Mouse (Mus musculus): Measurements from ENCODE around the gene Ces2b.
"Not testable (repeated sequence)": the region's sequence is repeated elsewhere in the genome, so short reads cannot be mapped to it uniquely, and the experiment has no call there.

The Ces2b gene

DNA sequence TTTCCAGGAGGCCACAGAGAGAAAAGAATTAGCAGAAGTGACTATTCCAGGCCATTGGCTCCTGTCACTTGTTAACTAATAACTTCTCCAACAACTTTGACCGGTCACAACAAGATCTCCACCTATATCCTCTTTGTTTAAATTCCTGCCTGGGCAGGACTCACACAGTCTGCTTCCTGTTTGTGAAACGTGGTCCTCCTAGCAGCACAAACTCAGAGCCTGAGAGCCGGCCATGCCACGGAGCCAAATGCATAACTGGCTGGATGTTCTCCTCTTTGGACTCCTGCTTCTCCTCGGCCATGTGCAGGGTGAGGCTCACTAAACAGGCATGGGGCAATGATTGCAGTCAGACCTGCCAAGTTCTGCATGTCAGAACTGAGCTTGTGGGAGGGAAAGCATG, at the start of gene Ces2b:
Ces2b (plus strand) TSS at position 133 of the 400 bp plus-strand sequence.
- DNase-seq (ENCODE audit: low read depth, low spot score) = no peak

DNA sequence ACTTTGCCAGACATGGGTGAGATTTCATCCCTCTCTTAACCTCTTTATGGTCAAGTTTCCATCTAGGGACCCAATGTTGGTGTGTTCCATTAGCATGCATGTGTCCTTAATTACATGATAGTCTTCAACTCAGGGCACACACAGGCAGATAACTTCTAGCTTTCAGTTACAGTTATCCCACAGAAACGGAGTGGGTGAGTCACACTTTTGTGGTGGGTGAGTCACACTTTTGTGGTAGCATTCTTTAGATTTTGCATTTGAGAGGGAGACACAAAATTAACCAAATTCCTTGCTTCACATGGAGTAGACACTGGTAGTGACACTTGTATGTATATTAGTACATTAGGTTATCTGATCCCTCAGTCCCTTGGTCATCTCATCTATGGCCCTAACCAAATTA, 44.3 kb upstream of the Ces2b start:
- peak; percentile 31 for DNase-seq (ENCODE audit: low read depth, low spot score)

DNA sequence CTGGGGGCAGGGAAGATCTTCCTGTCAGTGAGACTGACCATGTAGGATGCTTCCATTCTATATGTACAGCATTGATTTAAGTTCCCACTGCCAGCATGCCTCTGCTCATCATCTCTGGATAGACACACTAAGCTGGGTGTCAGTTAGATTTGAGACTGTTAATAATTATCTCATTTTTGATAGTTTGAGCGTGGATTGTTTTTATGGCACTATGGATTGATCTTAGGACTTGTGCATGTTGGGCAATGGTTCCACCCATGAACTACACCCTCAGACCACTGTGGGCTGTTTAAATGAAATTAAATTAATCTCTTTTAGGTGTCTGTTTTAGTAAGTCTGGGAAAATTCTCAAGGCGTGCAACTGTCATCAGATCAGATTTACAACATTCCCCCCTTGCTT, 42.4 kb upstream of the Ces2b start:
- DNase-seq (ENCODE audit: low read depth, low spot score) = no peak

DNA sequence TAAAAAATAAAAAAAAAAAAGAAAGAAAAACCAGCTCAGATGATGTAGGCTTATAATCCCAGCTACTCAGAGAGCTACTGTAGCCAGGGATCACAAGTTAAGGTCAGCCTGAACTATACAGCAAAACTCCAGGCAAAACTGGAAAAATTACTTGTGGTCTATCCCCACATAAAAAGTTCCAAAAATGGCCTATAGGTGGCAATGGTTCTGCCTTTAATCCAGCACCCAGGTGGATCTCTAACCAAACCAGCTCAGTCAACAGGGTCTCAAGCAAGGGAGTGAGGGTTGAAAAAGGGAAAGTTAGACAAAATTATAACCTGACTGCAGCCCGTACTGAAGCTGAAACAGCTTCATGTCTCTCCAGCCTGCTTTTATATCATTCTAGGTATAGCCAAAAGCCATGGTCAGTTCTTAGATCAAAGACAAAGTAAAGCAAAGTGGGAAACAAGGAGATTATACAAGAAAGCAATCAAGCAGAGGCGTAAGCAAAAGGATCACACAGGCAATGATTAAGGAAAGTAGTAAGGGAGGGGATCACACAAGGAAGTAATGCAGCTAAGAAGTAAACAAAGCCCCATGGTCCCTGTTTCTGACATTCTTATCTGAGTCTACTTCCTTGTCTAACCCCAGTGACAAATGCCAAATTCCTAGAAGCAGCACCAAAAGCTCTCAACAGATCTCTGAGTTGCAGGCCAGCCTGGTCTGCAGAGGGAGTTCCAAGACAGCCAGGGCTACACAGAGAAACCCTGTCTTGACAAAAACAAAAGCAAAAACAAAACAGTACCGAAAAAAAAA, 41.3 kb upstream of the Ces2b start:
- DNase-seq (ENCODE audit: low read depth, low spot score) = no peak

DNA sequence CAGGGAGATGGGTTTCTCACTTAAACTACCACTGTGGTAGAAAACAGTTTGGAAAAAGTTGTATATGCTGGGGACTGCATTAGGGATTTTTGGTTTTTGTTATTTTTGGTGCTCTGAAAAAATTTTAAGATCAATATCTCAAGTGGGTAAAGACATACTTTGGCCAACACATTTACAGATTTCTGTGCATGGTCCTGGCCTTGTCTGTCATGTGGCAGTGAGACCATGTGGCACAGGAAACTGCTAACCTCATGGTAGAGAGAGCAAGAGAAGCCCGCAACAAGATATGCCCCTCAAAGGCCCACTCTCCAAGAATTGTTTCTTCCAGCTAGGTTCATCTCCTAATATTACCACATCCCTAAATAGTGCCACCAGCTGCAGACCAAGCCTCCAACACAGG, 32.0 kb upstream of the Ces2b start:
- no peak for DNase-seq (ENCODE audit: low read depth, low spot score)

DNA sequence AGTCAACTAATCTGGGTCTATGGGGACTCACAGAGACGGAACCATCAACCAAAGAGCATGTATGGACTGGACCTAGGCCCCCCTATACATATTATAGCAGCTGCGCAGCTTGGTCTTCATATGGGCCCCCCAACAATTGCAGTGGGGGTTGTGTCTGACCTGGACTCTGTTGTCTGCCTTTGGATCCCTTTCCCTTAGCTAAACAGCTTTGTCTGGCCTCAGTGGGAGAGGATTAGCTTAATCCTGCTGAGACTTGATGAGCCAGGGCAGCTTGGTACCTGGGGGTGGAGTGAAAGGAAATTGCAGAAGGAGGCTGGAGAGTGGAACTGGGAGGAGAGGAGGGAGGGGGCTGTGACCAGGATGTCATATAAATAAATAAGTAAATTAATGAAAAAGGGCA, 25.2 kb upstream of the Ces2b start:
- DNase-seq (ENCODE audit: low read depth, low spot score) = no peak

DNA sequence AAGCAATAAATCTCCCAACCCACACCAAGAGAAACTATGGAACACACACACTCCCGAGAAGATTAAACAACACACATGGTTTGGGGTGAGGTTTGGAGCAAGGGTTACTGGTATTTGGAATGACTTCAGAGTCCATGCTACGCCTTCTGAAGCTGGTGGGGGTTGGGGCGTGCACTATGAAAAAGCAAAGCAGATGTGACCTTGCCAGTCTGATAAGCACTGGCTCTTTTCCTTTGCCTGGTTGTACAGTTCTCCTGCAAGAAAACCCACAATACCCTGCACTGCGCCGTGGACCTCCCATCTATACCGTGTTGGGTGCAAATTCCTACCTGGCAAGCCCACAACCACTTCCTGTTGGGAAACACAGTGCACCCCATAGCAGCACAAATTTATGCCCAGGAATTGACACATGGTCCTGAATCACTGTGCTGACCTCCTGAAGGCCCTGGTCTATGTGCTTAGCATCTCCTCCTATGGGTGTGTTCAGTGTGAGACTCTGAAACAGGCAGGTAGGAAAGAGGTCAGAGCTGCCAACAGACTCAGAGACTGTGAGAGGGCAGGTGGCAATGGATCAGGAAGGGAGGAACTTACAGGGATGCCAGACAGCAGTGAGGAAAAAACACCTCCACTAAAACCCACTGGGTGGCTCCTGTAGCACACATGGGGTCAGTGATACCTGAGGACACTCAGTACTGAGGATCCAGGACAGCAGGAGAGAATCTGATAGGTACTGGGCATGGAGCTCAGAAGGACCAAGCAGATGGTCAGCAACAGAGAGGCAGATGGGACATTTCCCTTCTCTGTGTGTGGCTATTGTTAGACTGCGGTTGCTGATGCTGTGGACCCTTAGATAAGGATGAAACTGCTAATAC, 22.6 kb upstream of the Ces2b start:
- no peak for DNase-seq (ENCODE audit: low read depth, low spot score)

DNA sequence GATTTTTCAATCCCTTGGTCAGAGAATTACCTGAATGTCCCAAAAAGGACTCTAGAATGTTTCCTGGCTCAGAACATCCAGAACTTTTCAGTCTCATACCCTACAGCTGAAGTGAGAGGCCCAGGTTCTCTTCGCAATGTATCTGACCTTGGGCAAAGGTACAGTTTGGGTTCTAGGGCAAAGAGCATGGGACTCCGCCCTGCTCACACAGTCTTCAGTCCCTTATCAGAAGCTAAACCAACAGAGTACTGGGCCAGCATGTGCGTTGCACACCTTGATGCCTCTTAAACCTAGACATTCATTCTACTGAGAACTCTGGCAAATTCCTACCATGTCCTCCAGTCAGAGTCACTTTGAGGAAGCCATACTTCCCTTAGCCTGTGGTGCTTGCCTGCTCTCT, 21.9 kb upstream of the Ces2b start:
- no peak for DNase-seq (ENCODE audit: low read depth, low spot score)

DNA sequence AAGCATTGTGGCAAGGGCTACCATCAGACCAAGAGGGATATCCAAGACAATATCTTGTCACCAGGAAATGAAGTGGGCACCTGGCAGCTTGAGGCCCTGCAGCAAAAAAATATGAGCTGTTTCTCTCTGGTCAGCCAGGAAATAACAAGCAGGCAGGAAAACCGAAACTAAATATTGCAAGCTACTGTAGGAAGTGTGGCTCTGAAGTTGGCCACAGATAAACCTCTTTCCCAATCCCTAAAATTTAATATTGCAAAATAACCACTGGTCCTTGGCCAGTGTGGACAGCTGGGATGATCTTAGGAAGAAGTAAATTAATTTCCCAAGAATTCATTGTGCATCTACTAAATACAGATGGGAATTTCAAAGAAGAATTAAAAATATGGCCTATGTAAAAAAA, 4.5 kb upstream of the Ces2b start:
- DNase-seq (ENCODE audit: low read depth, low spot score) = no peak

DNA sequence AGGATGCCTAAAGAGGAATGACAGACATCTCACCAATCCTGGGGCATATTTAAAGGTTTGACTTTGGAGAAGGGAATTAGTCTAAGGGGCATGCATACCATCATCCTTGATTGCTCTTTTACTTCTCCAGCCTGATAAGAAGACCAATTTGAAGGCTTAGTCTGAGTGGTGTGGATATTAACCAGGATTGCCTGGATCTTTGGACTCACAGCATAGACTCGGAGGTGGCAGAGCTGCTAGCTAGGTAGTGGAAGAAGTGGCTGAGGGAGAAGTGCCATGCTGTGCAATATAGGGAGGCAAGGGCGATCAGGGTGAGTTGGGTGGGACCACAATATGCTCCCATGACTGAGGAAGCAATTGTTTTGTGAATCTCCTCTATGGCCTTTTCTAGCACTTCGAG, 3.2 kb upstream of the Ces2b start:
- no peak for DNase-seq (ENCODE audit: low read depth, low spot score)

DNA sequence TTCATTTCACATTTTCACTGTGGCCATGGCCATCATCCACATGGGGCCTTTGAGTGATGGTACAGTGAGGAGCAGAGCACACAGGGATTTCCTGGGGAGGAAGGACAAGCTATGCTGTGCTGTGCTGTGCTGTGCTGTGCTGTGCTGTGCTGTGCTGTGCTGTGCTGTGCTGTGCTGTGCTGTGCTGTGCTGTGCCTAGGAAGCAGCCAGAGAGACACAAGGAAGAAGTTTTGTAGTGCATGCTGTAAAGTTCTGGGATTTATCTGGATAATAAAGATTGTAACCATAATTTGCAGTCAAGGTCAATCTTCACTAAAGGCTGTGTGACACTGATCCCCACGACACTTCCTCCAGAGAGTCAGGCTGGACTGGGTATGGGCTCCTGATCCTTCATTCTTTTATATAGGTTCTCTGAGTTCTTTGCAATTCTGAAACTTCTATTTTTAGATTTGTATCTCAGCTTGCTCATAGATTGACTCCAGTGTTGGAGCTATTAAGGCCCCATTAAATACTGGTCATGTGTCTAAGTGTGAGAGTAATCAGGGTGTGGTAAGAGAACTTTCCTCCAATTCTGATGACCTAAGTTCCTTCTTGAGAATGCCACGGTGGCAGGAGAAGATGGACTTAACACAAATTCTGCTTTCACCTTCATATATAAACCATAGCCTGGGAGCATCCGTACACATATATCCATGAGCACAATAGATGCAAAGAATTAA, 10.1 kb downstream of the Ces2b start:
- DNase-seq (ENCODE audit: low read depth, low spot score) = no peak

DNA sequence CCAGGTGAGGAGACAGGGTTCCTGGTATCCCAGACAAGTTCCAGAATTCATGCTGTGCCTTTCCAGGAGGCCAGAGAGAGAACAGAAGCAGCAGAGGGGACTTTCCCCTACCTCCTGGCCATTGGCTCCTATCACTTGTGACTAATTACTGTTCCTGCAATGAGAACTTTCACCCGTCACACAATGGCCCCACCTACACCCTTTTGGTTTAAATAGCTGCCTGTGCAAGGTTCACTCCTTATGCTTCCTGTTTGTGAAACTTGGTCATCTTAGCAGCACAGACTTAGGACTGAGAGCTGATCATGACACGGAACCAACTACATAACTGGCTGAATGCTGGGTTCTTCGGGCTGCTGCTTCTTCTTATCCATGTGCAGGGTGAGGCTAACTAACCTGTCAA, 15.5 kb downstream of the Ces2b start, which contains the start of gene Ces2c:
Ces2c (plus strand) TSS at position 238 of the 400 bp plus-strand sequence.
- DNase-seq (ENCODE audit: low read depth, low spot score) = no peak

DNA sequence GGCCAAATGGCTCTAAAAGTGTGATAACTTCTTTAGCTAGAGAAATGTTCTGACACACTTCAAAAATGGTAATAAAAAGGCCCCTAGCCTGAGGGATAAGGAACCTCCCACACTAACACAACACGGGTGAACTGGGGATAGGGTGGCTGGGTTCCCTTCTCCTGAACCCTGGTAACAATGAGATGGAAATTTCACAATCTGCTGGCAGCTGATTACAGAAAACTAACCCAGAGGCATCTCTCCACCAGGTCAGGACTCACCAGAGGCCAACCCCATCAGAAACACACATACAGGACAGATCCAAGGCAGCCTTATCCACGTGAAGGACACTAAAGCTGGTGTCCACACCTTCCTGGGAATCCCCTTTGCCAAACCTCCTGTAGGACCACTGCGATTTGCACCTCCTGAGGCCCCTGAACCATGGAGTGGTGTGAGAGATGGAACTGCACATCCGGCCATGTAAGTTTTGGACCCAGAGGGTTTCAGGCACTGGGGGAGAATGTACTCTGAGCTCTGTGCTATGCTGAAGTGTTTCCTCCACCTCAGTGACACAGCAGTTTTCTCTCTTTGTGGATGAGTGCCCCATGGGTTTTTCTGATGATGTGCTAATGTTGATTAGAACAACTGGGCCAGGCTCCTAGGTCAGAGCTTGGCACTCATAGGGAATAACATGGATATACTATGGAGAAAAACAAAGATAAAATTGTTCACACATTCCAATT, 16.5 kb downstream of the Ces2b start:
- DNase-seq (ENCODE audit: low read depth, low spot score) = no peak

DNA sequence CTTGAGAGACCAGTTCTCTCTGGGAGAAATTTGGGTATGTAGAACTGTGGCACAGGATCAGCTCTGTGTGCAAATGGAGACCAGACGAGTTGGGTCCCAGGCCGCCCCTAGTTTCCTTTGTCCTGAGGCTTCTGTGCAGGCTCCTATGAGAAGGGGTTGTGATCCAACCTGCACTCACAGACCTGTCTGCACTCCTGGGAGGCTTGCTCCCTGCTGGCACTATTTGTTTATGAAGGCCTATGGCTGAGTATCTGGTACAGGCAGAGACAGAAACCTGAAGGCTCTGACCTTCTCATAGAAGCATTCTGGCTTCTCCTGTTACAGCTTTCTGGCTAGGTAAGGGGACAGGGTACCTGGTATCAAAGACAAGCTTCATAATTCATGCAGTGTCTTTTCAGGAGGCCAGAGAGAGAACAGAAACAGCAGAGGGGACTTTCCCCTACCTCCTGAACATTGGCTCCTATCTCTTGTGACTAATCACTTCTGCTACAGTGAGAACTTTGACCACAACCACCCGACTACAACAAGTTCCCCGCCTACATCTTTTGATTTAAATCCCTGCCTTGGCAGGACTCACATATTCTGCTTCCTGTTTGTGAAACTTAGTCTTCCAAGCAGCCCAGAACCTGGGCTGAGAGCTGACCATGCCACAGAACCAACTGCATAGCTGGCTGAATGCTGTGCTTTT, 35.6 kb downstream of the Ces2b start:
- not testable (repeated sequence) for DNase-seq (ENCODE audit: low read depth, low spot score)

DNA sequence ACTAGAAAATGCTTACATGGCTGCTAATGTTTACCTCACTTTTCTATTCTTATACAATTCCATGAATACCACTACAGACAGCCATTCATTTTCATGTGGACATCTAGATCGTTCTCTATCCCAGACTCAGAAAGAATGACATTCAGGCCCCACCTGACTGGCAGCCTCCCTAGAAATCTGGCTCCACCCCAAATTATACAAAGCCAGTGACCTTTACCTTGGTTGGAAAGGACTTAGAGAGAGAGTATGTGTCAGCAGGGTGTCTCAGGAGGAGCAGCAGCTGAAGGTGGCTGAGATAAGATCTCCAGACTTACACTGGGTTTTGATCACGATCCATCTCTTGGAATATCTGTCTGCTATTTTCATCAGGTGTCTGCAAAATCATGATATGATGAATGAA, 37.5 kb downstream of the Ces2b start:
- DNase-seq (ENCODE audit: low read depth, low spot score) = not testable (repeated sequence)

DNA sequence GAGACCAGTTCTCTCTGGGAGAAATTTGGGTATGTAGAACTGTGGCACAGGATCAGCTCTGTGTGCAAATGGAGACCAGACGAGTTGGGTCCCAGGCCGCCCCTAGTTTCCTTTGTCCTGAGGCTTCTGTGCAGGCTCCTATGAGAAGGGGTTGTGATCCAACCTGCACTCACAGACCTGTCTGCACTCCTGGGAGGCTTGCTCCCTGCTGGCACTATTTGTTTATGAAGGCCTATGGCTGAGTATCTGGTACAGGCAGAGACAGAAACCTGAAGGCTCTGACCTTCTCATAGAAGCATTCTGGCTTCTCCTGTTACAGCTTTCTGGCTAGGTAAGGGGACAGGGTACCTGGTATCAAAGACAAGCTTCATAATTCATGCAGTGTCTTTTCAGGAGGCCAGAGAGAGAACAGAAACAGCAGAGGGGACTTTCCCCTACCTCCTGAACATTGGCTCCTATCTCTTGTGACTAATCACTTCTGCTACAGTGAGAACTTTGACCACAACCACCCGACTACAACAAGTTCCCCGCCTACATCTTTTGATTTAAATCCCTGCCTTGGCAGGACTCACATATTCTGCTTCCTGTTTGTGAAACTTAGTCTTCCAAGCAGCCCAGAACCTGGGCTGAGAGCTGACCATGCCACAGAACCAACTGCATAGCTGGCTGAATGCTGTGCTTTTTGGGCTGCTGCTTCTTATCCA, 55.0 kb downstream of the Ces2b start:
- not testable (repeated sequence) for DNase-seq (ENCODE audit: low read depth, low spot score)

Measured in telencephalon, adult 2 months (tissue).